Mouse (Mus musculus) gastrocnemius, postnatal 10 days (tissue): Measurements from ENCODE around the gene Rit1. TPM values are rescaled to one million over a fixed set of nuclear protein-coding genes. Genes with fewer than 3 reads are reported as not detected.
A peak's percentile ranks its signal among the peaks of the same experiment; 100 is the strongest.
"Not testable (repeated sequence)": the region's sequence is repeated elsewhere in the genome, so short reads cannot be mapped to it uniquely, and the experiment has no call there.

ENCODE experiments used
- DNase-seq: peaks from one replicate; pipeline ENCODE4 v3.0.0; 2021; ENCODE audit warnings: mixed read lengths
- total RNA-seq, 2 experiments: library from RNA; stranded (reverse); gene quantifications; 2 replicates each; pipeline ENCODE4 v1.2.3; 2021

The Rit1 gene
- total RNA-seq, 2 experiments from 2014 or later = 21.9 to 23.6 TPM

DNA sequence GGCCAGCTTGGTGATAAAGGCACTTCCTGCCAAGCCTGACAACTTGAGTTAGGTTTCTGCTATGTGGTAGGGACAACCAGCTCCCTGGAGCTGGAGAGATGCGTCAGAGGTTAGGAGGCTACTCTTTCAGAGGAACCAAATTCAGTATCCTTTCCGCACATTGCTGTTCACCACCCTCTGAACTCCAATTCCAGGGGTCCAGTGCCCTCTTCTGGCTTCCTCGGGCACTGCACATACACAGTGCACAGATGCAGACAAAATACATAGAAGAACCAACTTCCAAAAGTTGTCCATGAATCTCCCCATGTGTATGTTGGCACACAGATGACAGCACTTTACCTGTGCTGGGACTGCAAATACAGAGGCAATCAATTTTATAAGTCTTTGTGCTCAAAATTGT is 22.0 kb downstream of the Rit1 start:
- DNase-seq = peak; percentile 66

- no peak for DNase-seq
Measured at GRCm38 (mm10) chr3:88740147-88740546, 23.5 kb downstream of the Rit1 start.

DNA sequence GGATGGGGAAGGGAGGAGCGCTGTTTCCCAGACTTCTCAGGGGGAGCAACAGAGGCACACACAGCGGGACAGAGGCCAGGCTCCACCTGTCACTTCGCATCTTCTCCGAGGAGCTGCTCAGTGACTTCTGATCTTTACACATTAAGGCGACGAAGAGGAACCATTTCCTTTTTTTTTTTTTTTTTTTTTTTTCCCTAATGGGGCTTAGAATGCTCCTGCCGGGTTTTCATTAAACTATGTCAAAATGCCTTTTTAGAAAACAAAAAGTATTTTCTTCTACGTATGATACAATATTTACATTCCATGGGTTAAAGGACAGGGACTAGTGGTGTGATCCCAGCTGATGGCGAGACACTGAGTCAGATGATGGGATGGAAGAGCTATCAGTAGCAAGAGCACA is 28.9 kb downstream of the Rit1 start:
- DNase-seq = no peak

- no peak for DNase-seq
Measured at GRCm38 (mm10) chr3:88746139-88746870, 29.7 kb downstream of the Rit1 start.

DNA sequence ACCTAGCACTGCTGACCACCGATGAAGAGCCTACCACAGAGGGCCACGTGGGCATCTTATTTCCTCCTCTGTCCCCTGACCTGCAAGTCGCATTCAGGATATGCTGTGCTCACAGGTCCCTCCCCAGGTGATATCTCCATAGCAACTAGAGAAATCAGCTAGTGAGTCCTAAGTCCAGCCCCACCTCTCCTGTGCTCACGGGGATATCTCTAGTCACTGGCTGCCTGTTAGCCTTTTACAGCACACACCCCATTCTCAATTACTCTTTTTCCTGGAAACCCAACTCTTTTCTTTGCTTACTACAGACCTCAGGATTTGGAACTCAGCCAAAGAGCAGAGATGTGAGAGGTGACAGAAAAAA is 30.2 kb downstream of the Rit1 start:
- DNase-seq = no peak

- DNase-seq = no peak
Measured at GRCm38 (mm10) chr3:88754283-88754682, 37.6 kb downstream of the Rit1 start.

DNA sequence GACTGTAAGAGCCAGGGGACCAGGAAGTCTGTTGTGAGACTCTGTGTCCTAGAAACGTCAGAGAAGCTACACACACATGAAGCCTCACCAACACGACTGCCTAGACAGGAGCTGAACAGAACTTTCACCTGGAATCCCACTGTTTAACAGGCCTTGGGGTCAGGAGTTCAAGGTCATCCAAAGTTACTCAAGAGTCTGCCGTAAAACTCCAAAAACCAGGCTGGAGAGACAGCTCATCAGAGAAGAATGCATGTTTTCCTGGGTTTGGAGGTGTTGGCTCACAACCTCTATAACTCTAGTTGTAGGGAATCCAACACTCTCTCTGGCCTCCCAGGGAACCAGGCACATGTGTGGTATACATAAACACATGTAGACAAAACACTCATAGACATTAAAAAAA is 38.9 kb downstream of the Rit1 start:
- DNase-seq = no peak

GRCm38 (mm10) chr3:88756276-88756675 is 39.6 kb downstream of the Rit1 start:
- no peak for DNase-seq

DNA sequence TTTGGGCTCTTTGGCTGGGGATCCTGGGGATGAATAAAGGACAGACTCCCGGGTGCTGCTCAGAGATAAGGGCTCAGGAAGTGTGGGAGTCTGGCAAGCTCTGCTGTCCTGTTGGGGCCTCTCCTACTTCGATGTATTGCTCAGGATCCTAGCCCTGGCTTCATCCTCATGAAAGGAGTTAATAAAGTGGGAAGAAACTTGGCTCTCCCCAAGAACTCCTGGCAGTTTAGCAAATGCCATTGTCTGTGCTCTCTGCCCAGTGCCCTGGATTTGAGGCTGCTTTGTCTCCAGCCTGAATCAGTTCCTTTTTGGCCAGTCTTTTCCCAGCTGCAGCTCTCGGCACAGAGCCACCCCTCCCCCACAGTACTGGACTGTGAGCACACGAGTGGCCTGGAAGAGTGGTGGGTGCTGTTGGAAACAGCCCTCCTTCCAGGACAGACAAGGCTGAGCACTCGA is 41.4 kb downstream of the Rit1 start:
- DNase-seq = peak; percentile 84

DNA sequence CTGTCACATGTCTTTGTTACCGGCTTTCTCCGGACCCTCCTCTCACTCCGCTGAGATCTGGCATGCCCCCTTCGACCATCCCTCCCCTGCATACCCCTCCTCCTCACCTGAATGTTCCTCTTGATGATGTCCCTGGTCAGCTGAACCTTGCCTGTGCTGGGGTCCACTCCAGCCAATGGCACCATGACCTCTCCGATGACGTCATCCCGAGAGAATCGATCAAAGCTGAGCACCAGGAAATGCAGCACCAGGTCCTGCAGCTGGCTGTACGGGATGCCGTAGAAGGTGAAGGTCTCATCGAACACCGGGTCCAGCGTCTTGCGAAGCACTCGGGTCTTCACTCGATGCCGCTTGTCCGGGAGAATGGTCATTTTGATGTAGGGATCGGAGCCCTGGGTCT is 45.0 kb downstream of the Rit1 start:
- no peak for DNase-seq

- no peak for DNase-seq
Measured at GRCm38 (mm10) chr3:88762401-88762831, 45.8 kb downstream of the Rit1 start.

GRCm38 (mm10) chr3:88771189-88771940 is 54.7 kb downstream of the Rit1 start:
- not testable (repeated sequence) for DNase-seq

- DNase-seq = not testable (repeated sequence)
Measured at GRCm38 (mm10) chr3:88771941-88772280, 55.3 kb downstream of the Rit1 start.

- peak; percentile 69 for DNase-seq
Measured at GRCm38 (mm10) chr3:88772399-88772798, 55.8 kb downstream of the Rit1 start.

DNA sequence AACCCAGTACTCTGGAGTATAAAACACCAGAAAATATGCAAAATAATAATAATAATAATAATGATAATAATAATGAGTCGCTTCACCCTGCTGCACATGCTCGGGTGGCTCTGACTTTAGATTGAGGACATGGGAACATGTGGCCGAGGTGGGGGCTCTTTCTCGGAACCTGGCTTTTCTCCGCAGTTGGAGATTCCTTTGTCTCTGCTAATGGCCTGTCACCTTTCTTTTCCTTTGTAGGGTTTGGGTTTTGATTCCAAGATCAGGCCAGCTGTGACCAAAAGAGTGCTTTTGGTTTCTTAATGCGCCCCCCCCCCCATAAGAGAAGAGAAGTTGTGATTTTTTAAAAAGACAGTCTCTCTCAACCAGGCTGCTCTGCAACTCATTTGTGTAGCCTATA is 56.5 kb downstream of the Rit1 start:
- not testable (repeated sequence) for DNase-seq

GRCm38 (mm10) chr3:88774939-88775841 is 58.6 kb downstream of the Rit1 start, which contains the start of gene Syt11:
Syt11 (minus strand) TSS chr3:88775164.
- DNase-seq = not testable (repeated sequence)

Other genes with a start within 250 kb of the Rit1 start
- gene Lmna, start 206.9 kb upstream of the Rit1 start, total RNA-seq = 100 to 1,000 TPM; 189 to 213 TPM
- 1 to 10 TPM; 3.0 to 6.3 TPM for gene Mex3a, start 184.4 kb upstream of the Rit1 start, total RNA-seq
- gene Rab25, start 168.5 kb upstream of the Rit1 start, total RNA-seq = not detected
- 10 to 100 TPM; 75.4 to 81.8 TPM for gene Lamtor2, start 163.8 kb upstream of the Rit1 start, total RNA-seq
- gene Ubqln4, start 163.1 kb upstream of the Rit1 start, total RNA-seq = 10 to 100 TPM; 45.1 to 52.2 TPM
- 100 to 1,000 TPM; 108 to 125 TPM for gene Ssr2, start 141.0 kb upstream of the Rit1 start, total RNA-seq
- gene Arhgef2, start 110.9 kb upstream of the Rit1 start, total RNA-seq = 10 to 100 TPM; 58.2 to 97.6 TPM
- gene Rxfp4, start 63.7 kb upstream of the Rit1 start, total RNA-seq = not detected
- 10 to 100 TPM; 20.5 to 35.5 TPM for gene Khdc4, start 31.0 kb upstream of the Rit1 start, total RNA-seq
- gene Syt11, start 58.3 kb downstream of the Rit1 start, total RNA-seq = 1 to 10 TPM; 4.6 to 5.4 TPM
- 10 to 100 TPM; 13.9 to 19.6 TPM for gene Gon4l, start 118.4 kb downstream of the Rit1 start, total RNA-seq
- 10 to 100 TPM; 13.8 to 18.7 TPM for gene Msto1, start 197.2 kb downstream of the Rit1 start, total RNA-seq
- 10 to 100 TPM; 28.8 to 35.3 TPM for gene Ash1l, start 233.8 kb downstream of the Rit1 start, total RNA-seq
- 10 to 100 TPM; 62.8 to 67.6 TPM for gene Dap3, start 234.3 kb downstream of the Rit1 start, total RNA-seq